Mouse (Mus musculus): Measurements from ENCODE around the gene Ankrd36. TPM values are rescaled to one million over a fixed set of nuclear protein-coding genes. Genes with fewer than 3 reads are reported as not detected.
"Not testable (repeated sequence)": the region's sequence is repeated elsewhere in the genome, so short reads cannot be mapped to it uniquely, and the experiment has no call there.

Ankrd36 gene
- not detected for total RNA-seq (2021)
- long read RNA-seq, experiment 1, partial matches to known transcripts: 0 of 2 reads
- long read RNA-seq, experiment 1, other reads (novel, unspliced or antisense): 2 of 2 reads
- long read RNA-seq, experiment 2: 0 reads

DNA sequence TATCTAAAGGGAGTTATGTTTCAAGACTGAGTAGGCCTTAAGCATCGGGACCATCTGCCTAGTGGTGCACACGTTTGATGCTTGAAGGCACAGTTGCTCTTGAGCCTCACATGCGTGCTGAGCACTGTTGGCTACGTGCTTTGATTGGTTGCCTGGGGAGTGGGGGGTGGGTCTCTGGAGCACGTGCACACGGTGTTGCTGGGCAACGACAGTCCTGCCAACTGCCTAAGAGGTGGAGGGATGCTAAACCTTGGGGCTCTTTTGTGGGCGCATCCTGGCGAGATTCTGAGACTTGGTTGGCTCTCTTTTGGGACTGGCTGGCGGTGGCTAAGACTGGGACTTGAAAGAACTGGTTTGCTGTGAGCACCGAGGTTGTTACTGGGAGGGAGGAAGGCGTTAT is at the start of gene Ankrd36:
TSS of gene Ankrd36 (plus strand) at position 211 of the 400 bp plus-strand sequence.
- DNase-seq: no peak

DNA sequence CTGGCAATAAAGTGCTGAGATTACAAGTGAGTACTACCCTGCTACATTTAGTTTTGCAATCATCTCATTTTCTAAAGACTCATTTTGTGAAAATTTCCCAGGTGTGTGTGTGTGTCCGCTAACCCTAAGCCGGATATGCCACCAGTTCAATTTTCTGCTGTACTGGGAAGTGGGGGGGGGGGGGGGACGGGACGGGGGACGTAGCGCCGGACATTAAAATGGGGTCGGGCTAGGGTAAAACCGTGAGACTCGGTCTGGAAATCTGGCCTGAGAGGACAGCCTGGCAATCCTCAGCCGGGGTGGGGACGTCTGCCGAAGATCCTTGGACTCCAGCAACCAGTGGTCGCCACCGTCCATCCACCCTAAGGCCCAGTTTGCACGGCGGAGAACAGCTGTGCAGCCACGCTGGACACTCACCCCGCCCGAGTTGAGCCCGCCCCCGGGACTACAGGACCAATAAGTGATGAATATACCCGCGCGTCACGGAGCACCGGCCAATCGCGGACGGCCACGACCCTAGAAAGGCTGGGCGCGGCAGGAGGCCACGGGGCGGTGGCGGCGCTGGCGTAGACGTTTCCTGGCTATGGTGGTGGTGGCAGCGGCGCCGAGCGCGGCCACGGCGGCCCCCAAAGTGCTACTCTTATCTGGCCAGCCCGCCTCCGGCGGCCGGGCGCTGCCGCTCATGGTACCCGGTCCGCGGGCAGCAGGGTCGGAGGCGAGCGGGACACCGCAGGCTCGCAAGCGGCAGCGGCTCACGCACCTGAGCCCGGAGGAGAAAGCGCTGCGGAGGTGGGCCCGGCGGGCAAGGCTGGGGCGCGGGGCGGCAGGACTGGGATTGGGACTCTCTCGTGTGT is 48.8 kb upstream of the Ankrd36 start, which contains the start of gene Xbp1:
TSS of gene Xbp1 (plus strand) at position 248 of the 854 bp plus-strand sequence.
- peak; percentile 98 for DNase-seq

GRCm38 (mm10) chr11:5521266-5521515 is 48.3 kb upstream of the Ankrd36 start:
- no peak for DNase-seq

DNA sequence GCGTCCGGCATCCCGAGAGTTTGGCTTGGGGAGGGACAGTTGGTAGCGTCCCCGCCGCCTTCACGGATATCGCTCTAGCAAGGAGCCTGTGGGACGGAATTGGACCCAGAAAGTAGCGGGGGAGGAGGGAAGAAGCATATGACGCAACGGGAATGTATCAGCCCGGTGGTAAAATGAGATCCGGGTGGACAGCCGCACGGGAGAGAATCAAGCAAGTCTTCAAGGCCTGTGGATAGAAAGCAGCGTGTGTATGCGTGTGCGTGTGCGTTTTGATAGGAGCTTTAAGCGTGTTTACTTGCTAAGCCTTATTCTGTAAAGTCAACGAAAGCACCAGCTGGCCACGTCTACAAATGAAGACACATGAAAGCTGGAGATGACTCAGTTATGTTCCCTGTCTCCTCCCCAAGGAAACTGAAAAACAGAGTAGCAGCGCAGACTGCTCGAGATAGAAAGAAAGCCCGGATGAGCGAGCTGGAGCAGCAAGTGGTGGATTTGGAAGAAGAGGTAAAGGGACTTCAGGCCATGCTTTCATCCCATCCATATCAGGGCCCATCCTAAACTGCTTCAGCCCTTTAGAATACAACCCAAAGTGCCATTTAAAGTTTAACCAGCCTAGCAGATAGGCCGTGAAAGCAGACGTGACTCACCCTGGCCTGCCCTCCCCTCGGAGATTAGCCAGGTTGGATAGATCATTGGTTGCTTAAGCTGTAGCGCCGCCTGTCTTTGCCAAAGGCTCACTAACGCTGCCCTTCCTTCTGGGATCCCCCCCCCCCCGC is 47.8 kb upstream of the Ankrd36 start:
- peak; percentile 75 for DNase-seq

DNA sequence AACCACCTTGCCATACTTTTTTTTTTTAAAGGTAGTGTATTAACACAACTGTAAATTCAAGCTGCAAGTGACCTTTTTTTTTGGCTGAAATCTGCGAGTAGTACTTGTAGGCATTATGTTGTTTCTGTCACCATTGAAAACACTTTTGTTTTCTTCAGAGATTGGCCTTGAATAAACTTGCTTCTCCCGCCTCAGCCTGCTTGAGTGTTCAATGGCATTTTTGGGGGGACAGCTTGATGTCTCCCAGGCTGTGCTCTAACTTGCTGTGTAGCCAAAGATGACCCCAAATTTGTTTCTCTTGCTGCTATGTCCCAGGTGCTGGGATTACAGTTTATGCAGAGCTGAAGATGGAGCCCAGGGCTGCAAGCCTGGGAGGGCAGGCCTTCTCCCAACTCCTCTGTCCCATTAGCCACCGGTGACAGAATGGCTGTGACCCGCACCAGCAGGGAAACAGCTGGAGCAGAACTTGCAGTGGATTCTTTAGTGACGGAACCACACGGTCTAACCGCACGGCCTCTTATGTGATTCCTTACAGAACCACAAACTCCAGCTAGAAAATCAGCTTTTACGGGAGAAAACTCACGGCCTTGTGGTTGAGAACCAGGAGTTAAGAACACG is 46.6 kb upstream of the Ankrd36 start:
- DNase-seq: no peak

DNA sequence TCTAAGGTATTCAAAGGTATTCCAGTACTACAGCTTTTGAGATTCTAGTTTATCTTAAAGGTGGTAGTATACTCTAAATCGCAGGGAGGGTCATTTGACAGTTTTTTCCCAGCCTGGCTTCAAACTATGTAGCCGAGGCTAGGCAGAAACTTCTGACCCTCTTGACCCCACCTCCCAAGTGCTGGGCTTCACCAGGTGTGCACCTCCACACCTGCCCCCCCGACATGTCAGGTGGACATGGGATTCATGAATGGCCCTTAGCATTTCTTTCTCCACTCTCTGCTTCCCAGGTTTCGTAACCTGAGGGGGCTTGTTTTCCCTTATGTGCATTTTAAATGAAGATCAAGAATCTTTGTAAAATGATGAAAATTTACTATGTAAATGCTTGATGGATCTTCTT is 44.1 kb upstream of the Ankrd36 start:
- DNase-seq: no peak

GRCm38 (mm10) chr11:5526573-5527439 is 42.7 kb upstream of the Ankrd36 start:
- DNase-seq: no peak

- no peak for DNase-seq
Measured at GRCm38 (mm10) chr11:5527865-5528523, 41.5 kb upstream of the Ankrd36 start.

GRCm38 (mm10) chr11:5528841-5529240 is 40.6 kb upstream of the Ankrd36 start:
- DNase-seq: no peak

GRCm38 (mm10) chr11:5530172-5530571 is 39.3 kb upstream of the Ankrd36 start:
- no peak for DNase-seq

DNA sequence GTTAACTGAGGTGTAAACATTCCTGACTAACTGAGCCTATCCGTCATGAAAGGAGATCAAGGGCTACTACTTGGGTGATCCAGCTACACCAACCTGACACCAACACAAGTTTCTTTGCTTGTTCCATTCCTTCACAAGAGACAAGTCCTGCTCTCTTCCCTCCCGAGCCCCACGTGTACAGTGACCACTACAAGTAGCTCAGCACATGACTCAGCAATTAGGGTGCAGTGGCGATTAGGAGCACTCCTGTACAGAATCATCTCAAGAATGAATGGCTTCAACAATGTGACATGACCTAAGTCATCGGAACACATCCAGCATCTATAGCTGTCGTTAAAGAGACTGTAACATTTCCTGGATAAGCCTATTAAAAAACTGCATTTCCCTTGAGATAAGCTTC is 38.8 kb upstream of the Ankrd36 start:
- no peak for DNase-seq

DNA sequence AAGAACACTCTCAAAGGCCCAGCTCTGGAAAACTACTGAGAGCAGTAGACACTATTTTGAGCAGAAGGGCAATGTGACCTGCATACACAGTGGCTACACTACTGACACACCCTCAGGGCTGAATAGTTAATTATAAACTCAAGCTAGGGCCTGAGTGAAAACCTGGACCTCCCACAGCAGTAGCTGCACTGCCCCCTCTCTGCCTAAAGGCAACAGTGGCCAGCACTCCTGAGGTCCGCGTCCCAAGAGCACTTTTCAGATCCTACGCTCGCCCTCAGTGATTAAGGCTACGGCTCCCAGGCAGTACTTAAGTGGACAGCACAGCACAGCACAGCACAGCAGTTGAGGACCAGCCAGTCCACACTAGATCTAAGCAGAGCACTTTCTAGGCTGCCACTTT is 36.4 kb upstream of the Ankrd36 start:
- DNase-seq: no peak

GRCm38 (mm10) chr11:5537454-5537853 is 32.0 kb upstream of the Ankrd36 start:
- not testable (repeated sequence) for DNase-seq

DNA sequence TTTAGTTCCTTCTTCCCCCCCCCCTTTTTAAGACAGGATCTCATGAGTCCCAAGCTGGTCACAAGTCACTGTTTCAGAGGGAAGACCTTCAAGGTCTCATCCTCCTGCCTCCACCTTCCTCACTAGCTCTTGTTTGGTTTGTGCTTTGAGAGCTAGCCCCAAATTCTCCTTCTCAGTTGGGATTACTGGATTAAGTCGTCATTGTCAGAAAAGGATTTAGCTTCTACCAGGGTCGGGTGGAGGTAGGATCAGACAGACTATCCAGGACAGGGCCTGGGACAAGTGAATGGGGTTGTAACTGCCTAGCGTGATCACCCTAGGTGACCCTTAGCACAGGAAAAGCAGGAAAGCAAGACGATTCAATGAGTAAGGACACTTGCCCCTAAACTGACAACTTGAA is 29.2 kb upstream of the Ankrd36 start:
- no peak for DNase-seq

GRCm38 (mm10) chr11:5541230-5541798 is 28.2 kb upstream of the Ankrd36 start:
- DNase-seq: no peak

GRCm38 (mm10) chr11:5541799-5542481 is 27.5 kb upstream of the Ankrd36 start, which contains the start of gene Ccdc117:
TSS of gene Ccdc117 (minus strand) at chr11:5542187.
- peak; percentile 92 for DNase-seq

GRCm38 (mm10) chr11:5542482-5543185 is 26.9 kb upstream of the Ankrd36 start:
- no peak for DNase-seq

DNA sequence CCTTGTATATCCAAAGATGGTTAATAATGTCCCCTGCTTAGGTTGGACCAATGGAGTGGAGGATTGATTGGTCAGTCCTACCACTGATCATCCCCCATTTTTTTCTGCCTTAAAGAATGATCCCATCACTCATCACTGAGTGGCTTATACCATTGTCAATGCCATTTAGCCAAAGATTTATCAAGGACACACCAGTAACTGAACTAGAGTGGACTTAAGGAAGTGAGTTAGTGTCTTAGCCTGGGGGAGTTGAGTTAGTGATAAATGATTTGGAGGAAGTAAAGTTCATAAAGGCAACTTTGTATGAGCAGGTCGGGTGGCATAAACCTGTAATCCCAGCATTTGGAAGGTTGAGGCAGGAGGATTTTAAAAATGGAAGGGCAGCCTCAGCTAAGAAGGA is 26.2 kb upstream of the Ankrd36 start:
- no peak for DNase-seq

DNA sequence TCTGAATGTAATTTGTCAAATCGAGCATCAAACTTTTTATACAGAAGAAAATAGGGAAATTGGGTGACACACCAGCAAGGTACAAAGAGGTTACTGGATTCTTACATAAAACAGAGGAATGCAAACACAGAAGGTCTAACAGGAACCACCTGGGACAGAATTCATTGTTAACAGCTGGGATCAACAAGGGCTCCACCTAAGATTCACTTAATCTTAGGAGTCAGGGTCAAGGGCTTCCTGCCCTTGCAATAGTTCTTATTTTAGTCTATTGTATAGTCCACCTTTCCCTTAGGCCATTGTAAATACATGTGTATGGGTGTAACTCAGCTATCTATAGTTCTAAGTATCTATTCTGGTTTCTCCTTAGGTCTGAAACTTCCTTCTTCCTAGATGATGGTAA is 24.8 kb upstream of the Ankrd36 start:
- DNase-seq: not testable (repeated sequence)

GRCm38 (mm10) chr11:5545457-5545856 is 24.0 kb upstream of the Ankrd36 start:
- DNase-seq: no peak
